Mouse (Mus musculus) kidney, embryonic 14.5 days (tissue): Measurements from ENCODE around the gene Serpina3a. TPM values are rescaled to one million over a fixed set of nuclear protein-coding genes. Genes with fewer than 3 reads are reported as not detected.

ENCODE experiments used
- ATAC-seq: fragments of 200-750 bp; cut with Nextera tagmentation; 2 replicates; pipeline ENCODE4 v1.8.0; 2017; ENCODE audit warnings: moderate number of reproducible peaks, mild to moderate bottlenecking, moderate TSS enrichment, moderate library complexity; ENCODE audit not compliant: low FRiP score, low TSS enrichment
- H3K27ac ChIP-seq: fragments of 300-500 bp; sonication (generic); 2 replicates; pipeline ENCODE4 v1.5.1; 2014; ENCODE audit warnings: low read depth, mild to moderate bottlenecking, low read length, moderate library complexity, mixed read lengths
- H3K27me3 ChIP-seq: fragments of 300-500 bp; sonication (generic); 2 replicates; pipeline ENCODE4 v1.6.1; 2014; ENCODE audit warnings: mild to moderate bottlenecking, low read length; ENCODE audit not compliant: control insufficient read depth, insufficient read depth
- H3K36me3 ChIP-seq: fragments of 300-500 bp; sonication (generic); 2 replicates; pipeline ENCODE4 v1.6.1; 2014; ENCODE audit warnings: low read length, mixed read lengths; ENCODE audit not compliant: control insufficient read depth, insufficient read depth
- H3K4me1 ChIP-seq: fragments of 300-500 bp; sonication (generic); 2 replicates; pipeline ENCODE4 v1.6.1; 2014; ENCODE audit warnings: low read length, mixed read lengths; ENCODE audit not compliant: control insufficient read depth, insufficient read depth
- H3K4me2 ChIP-seq: fragments of 300-500 bp; sonication (generic); replicated peaks from 2 replicates; pipeline ENCODE4 v1.6.1; 2014; ENCODE audit warnings: low read depth, mild to moderate bottlenecking, low read length
- H3K4me3 ChIP-seq: fragments of 300-500 bp; sonication (generic); 2 replicates; pipeline ENCODE4 v1.5.1; 2014; ENCODE audit warnings: mild to moderate bottlenecking, low read length
- H3K9ac ChIP-seq: fragments of 300-500 bp; sonication (generic); 2 replicates; pipeline ENCODE4 v1.6.1; 2014; ENCODE audit warnings: low read depth, mild to moderate bottlenecking, low read length, moderate library complexity
- H3K9me3 ChIP-seq: fragments of 300-500 bp; sonication (generic); 2 replicates; pipeline ENCODE4 v1.6.1; 2016; ENCODE audit warnings: low read length; ENCODE audit not compliant: control insufficient read depth
- WGBS: fragments of 180-500 bp; shearing (Covaris S2); extraction: QIAGEN DNeasy Blood & Tissue Kit; methylation state at CpG from one replicate; pipeline ENCODE4 v1.1.7; 2014; 5-methylcytosine and 5-hydroxymethylcytosine counted together
- polyA plus RNA-seq: library from polyadenylated mRNA; unstranded; fragments of >200 nt; fragmentation: Nextera tagmentation; extraction: Ambion mirVana; gene quantifications from 2 replicates; pipeline ENCODE4 v1.2.1, GENCODE M21; 2014

Gene Serpina3a
- polyA plus RNA-seq, 1 experiment from 2014 or later: not detected

- Histone ChIP-seq H3K4me3 (no peak within 1 kb of the TSS), H3K27ac (no peak within 1 kb of the TSS), H3K27me3 (no peaks in the 10 kb centered on the region), H3K9me3 (no peaks in the 10 kb centered on the region), H3K4me2 (no peak within 1 kb of the TSS), H3K36me3 (no peaks in the 10 kb centered on the region), H3K9ac (no peak within 1 kb of the TSS), H3K4me1 (no peaks in the 10 kb centered on the region)
- no peak for ATAC-seq
- 78% methylated on average over 5 of the region's 5 CpGs for WGBS
Measured at GRCm38 (mm10) chr12:104127696-104128095, 15.2 kb downstream of the Serpina3a start, which contains the start of gene Serpina3b. Gene Serpina3b, plus strand, starts transcription at chr12:104127996.

DNA sequence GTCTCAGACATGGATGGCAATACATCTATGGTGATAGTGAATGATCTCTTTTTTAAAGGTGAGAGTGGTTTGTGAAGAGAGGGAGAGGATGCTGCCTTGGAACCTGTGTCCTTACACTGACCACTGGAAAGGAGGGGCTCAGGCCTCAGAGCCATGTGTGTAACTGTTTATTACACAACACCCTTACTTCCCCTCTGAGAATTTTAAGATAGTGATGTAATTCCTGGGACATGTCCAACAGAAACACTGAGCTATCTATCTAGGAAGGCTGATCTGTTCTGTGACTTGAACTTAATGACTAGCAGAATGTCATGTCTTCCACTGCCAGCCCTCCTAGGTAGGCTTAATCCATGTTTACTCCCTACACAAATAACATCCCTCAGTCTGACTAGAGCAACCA is 18.5 kb downstream of the Serpina3a start:
- Histone ChIP-seq H3K27ac (no peak overlapping the region), H3K27me3 (no peaks in the 10 kb centered on the region), H3K9me3 (no peaks in the 10 kb centered on the region), H3K4me1 (no peaks in the 10 kb centered on the region), H3K36me3 (no peaks in the 10 kb centered on the region), H3K9ac (no peak overlapping the region), H3K4me3 (no peak overlapping the region), H3K4me2 (no peak overlapping the region)
- ATAC-seq: no peak

GRCm38 (mm10) chr12:104138216-104138615 is 25.7 kb downstream of the Serpina3a start:
- Histone ChIP-seq H3K27ac (no peak overlapping the region), H3K9ac (no peak overlapping the region), H3K4me1 (no peaks in the 10 kb centered on the region), H3K4me3 (no peak overlapping the region), H3K9me3 (no peaks in the 10 kb centered on the region), H3K27me3 (no peaks in the 10 kb centered on the region), H3K36me3 (no peaks in the 10 kb centered on the region), H3K4me2 (no peak overlapping the region)
- ATAC-seq: no peak
- WGBS: 94% methylated on average over 2 of the region's 2 CpGs

- Histone ChIP-seq H3K4me3 (no peak overlapping the region), H3K4me1 (no peaks in the 10 kb centered on the region), H3K9ac (no peak overlapping the region), H3K9me3 (no peaks in the 10 kb centered on the region), H3K36me3 (no peaks in the 10 kb centered on the region), H3K4me2 (no peak overlapping the region), H3K27me3 (no peaks in the 10 kb centered on the region), H3K27ac (no peak overlapping the region)
- 96% methylated on average over 4 of the region's 4 CpGs for WGBS
- ATAC-seq: no peak
Measured at GRCm38 (mm10) chr12:104140543-104141103, 28.1 kb downstream of the Serpina3a start.

- Histone ChIP-seq H3K27me3 (no peaks in the 10 kb centered on the region), H3K27ac (no peak overlapping the region), H3K4me2 (no peak overlapping the region), H3K4me1 (no peaks in the 10 kb centered on the region), H3K36me3 (no peaks in the 10 kb centered on the region), H3K9me3 (no peaks in the 10 kb centered on the region), H3K4me3 (no peak overlapping the region), H3K9ac (no peak overlapping the region)
- 84% methylated on average over 1 of the region's 1 CpGs for WGBS
- ATAC-seq: no peak
Measured at GRCm38 (mm10) chr12:104141506-104141905, 29.0 kb downstream of the Serpina3a start.

GRCm38 (mm10) chr12:104142427-104142826 is 29.9 kb downstream of the Serpina3a start:
- Histone ChIP-seq H3K9ac (no peak overlapping the region), H3K4me3 (no peak overlapping the region), H3K27ac (no peak overlapping the region), H3K4me1 (no peaks in the 10 kb centered on the region), H3K27me3 (no peaks in the 10 kb centered on the region), H3K9me3 (no peaks in the 10 kb centered on the region), H3K4me2 (no peak overlapping the region), H3K36me3 (no peaks in the 10 kb centered on the region)
- WGBS: 50% methylated on average over 1 of the region's 1 CpGs
- ATAC-seq: no peak

- H3K4me2 ChIP-seq: no peak overlapping the region
- no peak overlapping the region for H3K27ac ChIP-seq
- no peaks in the 10 kb centered on the region for H3K36me3 ChIP-seq
- no peak overlapping the region for H3K9ac ChIP-seq
- no peak overlapping the region for H3K4me3 ChIP-seq
- ATAC-seq: no peak
- no peaks in the 10 kb centered on the region for H3K9me3 ChIP-seq
- H3K4me1 ChIP-seq: no peaks in the 10 kb centered on the region
- no peaks in the 10 kb centered on the region for H3K27me3 ChIP-seq
- 75% methylated on average over 1 of the region's 1 CpGs for WGBS
Measured at GRCm38 (mm10) chr12:104143286-104143685, 30.8 kb downstream of the Serpina3a start.

DNA sequence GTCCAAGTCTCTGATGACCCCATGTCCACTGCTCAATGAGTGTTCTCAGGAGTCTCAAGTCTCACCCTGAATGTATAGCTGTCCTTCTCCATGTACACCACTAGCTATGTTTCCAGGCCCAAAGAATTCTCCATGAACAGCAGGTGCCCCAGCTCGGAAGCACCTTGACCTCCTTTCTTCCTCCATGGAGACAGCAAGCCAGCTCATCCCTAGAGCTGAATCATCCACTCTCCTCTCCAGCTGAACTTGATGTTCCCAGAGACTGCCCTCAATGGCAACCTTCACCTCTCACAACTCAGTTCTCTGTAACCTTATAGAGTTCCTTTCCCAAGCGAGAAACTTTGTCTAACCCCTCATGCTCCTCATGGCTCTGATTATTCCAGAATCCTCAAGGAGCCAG is 33.0 kb downstream of the Serpina3a start:
- Histone ChIP-seq H3K9ac (no peak overlapping the region), H3K27me3 (no peaks in the 10 kb centered on the region), H3K36me3 (no peaks in the 10 kb centered on the region), H3K4me1 (no peaks in the 10 kb centered on the region), H3K9me3 (no peaks in the 10 kb centered on the region), H3K4me2 (no peak overlapping the region), H3K4me3 (no peak overlapping the region), H3K27ac (no peak overlapping the region)
- 88% methylated on average over 2 of the region's 2 CpGs for WGBS
- ATAC-seq: no peak

GRCm38 (mm10) chr12:104151989-104152388 is 39.5 kb downstream of the Serpina3a start:
- Histone ChIP-seq H3K27ac (no peak overlapping the region), H3K9ac (no peak overlapping the region), H3K9me3 (no peaks in the 10 kb centered on the region), H3K36me3 (no peaks in the 10 kb centered on the region), H3K4me3 (no peak overlapping the region), H3K27me3 (no peaks in the 10 kb centered on the region), H3K4me2 (no peak overlapping the region), H3K4me1 (no peaks in the 10 kb centered on the region)
- WGBS: 82% methylated on average over 2 of the region's 2 CpGs
- ATAC-seq: no peak
